ENCODE assay signal across 16 mouse cellular contexts in genomic region chr19:4836096-4836495, GRCm38 (mm10). TPM values are rescaled to one million over a fixed set of nuclear protein-coding genes. Genes with fewer than 3 reads are reported as not detected.
DNase-seq lines count a peak whose midpoint lies in the region; ATAC-seq and TF ChIP-seq lines count a peak whose summit lies in the region.
"Had no signal": no experiment of that assay in that cellular context is flagged by ENCODE, and none has a peak within 500 bp of the region (broad histone marks: within the 10 kb centered on the region; RNA-seq: fewer than 3 reads in every experiment).

No protein-coding gene starts in this region.

- peak; percentile 71; the same call in 1 of the 2 replicates for TF ChIP-seq EP300 in liver, postnatal 0 days (IDR thresholded peaks at IDR 0.05; ENCODE audit: low read depth)

- no peak for TF ChIP-seq POLR2A in kidney, adult 2 months (IDR thresholded peaks at IDR 0.05; ENCODE audit: low read depth, low read length)

- no peaks in the 10 kb centered on the region for H3K27me3 ChIP-seq in kidney, adult 2 months (replicated peaks; ENCODE audit: control insufficient read depth, insufficient read depth, low read length)
- H3K27me3 ChIP-seq in kidney, embryonic 14.5 days (ENCODE audit: control insufficient read depth, insufficient read depth, low read length), result peaks cover 9% of the 10 kb centered on the region
- peaks cover 11% of the 10 kb centered on the region for H3K27me3 ChIP-seq in liver, postnatal 0 days (ENCODE audit: insufficient read depth, low read length)

- H3K4me3 ChIP-seq in kidney, adult 2 months (ENCODE audit: insufficient read depth, low read depth, low read length), result no peak overlapping the region
- H3K4me3 ChIP-seq in kidney, embryonic 14.5 days (ENCODE audit: low read length), result no peak overlapping the region
- no peak overlapping the region for H3K4me3 ChIP-seq in brown adipose tissue, adult 24 weeks (ENCODE audit: insufficient read depth, low read depth, low read length)
- H3K4me3 ChIP-seq in liver, postnatal 0 days (ENCODE audit: low read depth, low read length), result no peak overlapping the region
- H3K4me3 ChIP-seq: embryonic facial prominence, embryonic 13.5 days; heart, embryonic 12.5 days; limb, embryonic 13.5 days; midbrain, embryonic 10.5 days had no signal

- H3K4me1 ChIP-seq in kidney, adult 2 months (ENCODE audit: control insufficient read depth, insufficient read depth, low read length), result peaks cover 15% of the 10 kb centered on the region; the same call in 1 of the 2 replicates
- H3K4me1 ChIP-seq in kidney, embryonic 14.5 days (ENCODE audit: control insufficient read depth, insufficient read depth, low read length), result 0 out of 2 replicates have a peak, but pooled peaks cover 7% of the 10 kb centered on the region
- H3K4me1 ChIP-seq in brown adipose tissue, adult 24 weeks (ENCODE audit: control insufficient read depth, insufficient read depth, insufficient read length, low read length), result peaks cover 8% of the 10 kb centered on the region; the same call in 1 of the 2 replicates
- H3K4me1 ChIP-seq in liver, postnatal 0 days (ENCODE audit: insufficient read depth), result peaks cover 28% of the 10 kb centered on the region

- DNase-seq in adrenal gland, adult (ENCODE audit: inconsistent age in 2 of 2, low spot score in 1 of 2), result peak; percentile 47 to 81
- no peak for DNase-seq in adrenal gland, adult 8-10 months
- DNase-seq in kidney, adult 2 months, result peak; percentile 77
- no peak for DNase-seq in liver, postnatal 0 days
- DNase-seq in ovary, postnatal 14 days (ENCODE audit: low spot score), result no peak
- no peak for DNase-seq in cerebellum, adult 18-20 months
- DNase-seq: lung, postnatal 10 days; thymus, adult 18-20 months had no signal

- H3K36me3 ChIP-seq in kidney, adult 2 months (ENCODE audit: control insufficient read depth, insufficient read depth, low read length), result no peaks in the 10 kb centered on the region
- H3K36me3 ChIP-seq in kidney, embryonic 14.5 days (ENCODE audit: control insufficient read depth, insufficient read depth, low read length), result no peaks in the 10 kb centered on the region
- peaks cover 8% of the 10 kb centered on the region; the same call in 1 of the 2 replicates for H3K36me3 ChIP-seq in liver, postnatal 0 days (replicated peaks; ENCODE audit: insufficient read depth, low read length)

- WGBS in kidney, adult 2 months, result 37% methylated on average over 2 of the region's 2 CpGs
- WGBS in kidney, embryonic 14.5 days, result 74% methylated on average over 2 of the region's 2 CpGs
- WGBS in liver, postnatal 0 days (ENCODE audit: insufficient replicate concordance), result 56% methylated on average over 2 of the region's 2 CpGs

- no peak for ATAC-seq in kidney, embryonic 14.5 days (ENCODE audit: low FRiP score, low TSS enrichment)
- peak; percentile 40 for ATAC-seq in liver, postnatal 0 days

- H3K27ac ChIP-seq in kidney, adult 2 months (ENCODE audit: insufficient read depth, low read depth, low read length), result peak overlapping the region; percentile 56
- H3K27ac ChIP-seq in kidney, embryonic 14.5 days (ENCODE audit: low read depth, low read length), result no peak overlapping the region
- H3K27ac ChIP-seq in brown adipose tissue, adult 24 weeks (replicated peaks; ENCODE audit: low read depth, low read length), result peak overlapping the region; percentile 83
- peak overlapping the region; percentile 89 for H3K27ac ChIP-seq in liver, postnatal 0 days (ENCODE audit: low read depth)
- H3K27ac ChIP-seq: embryonic facial prominence, embryonic 13.5 days; limb, embryonic 13.5 days; midbrain, embryonic 10.5 days had no signal

- TF ChIP-seq CTCF in kidney, adult 2 months (conservative IDR thresholded peaks at IDR 0.05; ENCODE audit: insufficient read depth, insufficient read length, low read depth, low read length), result no peak
- TF ChIP-seq CTCF in liver, postnatal 0 days (IDR thresholded peaks at IDR 0.05; ENCODE audit: low read depth), result no peak

- no peaks in the 10 kb centered on the region for H3K9me3 ChIP-seq in kidney, embryonic 14.5 days (ENCODE audit: control insufficient read depth, low read length)
- H3K9me3 ChIP-seq in liver, postnatal 0 days (ENCODE audit: low read length), result no peaks in the 10 kb centered on the region
- H3K9me3 ChIP-seq: embryonic facial prominence, embryonic 13.5 days; heart, embryonic 12.5 days; limb, embryonic 13.5 days; midbrain, embryonic 10.5 days had no signal

- H3K4me2 ChIP-seq in kidney, embryonic 14.5 days (replicated peaks; ENCODE audit: low read depth, low read length), result no peak overlapping the region
- peak overlapping the region; percentile 40 for H3K4me2 ChIP-seq in liver, postnatal 0 days (ENCODE audit: low read depth, low read length)
- H3K4me2 ChIP-seq: embryonic facial prominence, embryonic 13.5 days; heart, embryonic 12.5 days; limb, embryonic 13.5 days had no signal

- no peak overlapping the region for H3K9ac ChIP-seq in kidney, embryonic 14.5 days (ENCODE audit: low read depth, low read length)
- peak overlapping the region; percentile 33 for H3K9ac ChIP-seq in liver, postnatal 0 days (replicated peaks)
- H3K9ac ChIP-seq: embryonic facial prominence, embryonic 13.5 days; heart, embryonic 12.5 days; limb, embryonic 13.5 days had no signal

RNA-seq across cellular contexts. Expression of gene Ccs, which starts 3.0 kb away (rescaled TPM):
- total RNA-seq in adrenal gland, adult 8-10 months (2022), result 100 to 1,000 TPM; 101 to 198 (median 175) TPM
- polyA plus RNA-seq in kidney, adult 2 months (2012; rRNA removed), result 144 and 192 TPM in 2 replicates
- polyA plus RNA-seq in kidney, embryonic 14.5 days (2014; fragmentation: Nextera tagmentation; extraction: Ambion mirVana), result 53.5 and 57.4 TPM in 2 replicates
- 64.9 and 78.0 TPM in 2 replicates for polyA plus RNA-seq in brown adipose tissue, adult 24 weeks (2012; ENCODE audit: insufficient read depth, insufficient read length, missing spikeins)
- polyA plus RNA-seq in liver, postnatal 0 days (2015; fragmentation: Nextera tagmentation; extraction: Ambion mirVana), result 144 and 154 TPM in 2 replicates

RNA-seq across cellular contexts. Expression of gene Ccdc87, which starts 3.1 kb away (rescaled TPM):
- total RNA-seq in adrenal gland, adult 8-10 months (2022), result under 1 TPM; 0.15 to 0.59 (median 0.29) TPM
- 0.08 and 0.15 TPM in 2 replicates for polyA plus RNA-seq in kidney, adult 2 months (2012; rRNA removed)
- polyA plus RNA-seq in kidney, embryonic 14.5 days (2014; fragmentation: Nextera tagmentation; extraction: Ambion mirVana), result not detected in 2 replicates
- not detected in 2 replicates for polyA plus RNA-seq in brown adipose tissue, adult 24 weeks (2012; ENCODE audit: insufficient read depth, insufficient read length, missing spikeins)
- not detected in 2 replicates for polyA plus RNA-seq in liver, postnatal 0 days (2015; fragmentation: Nextera tagmentation; extraction: Ambion mirVana)
- total RNA-seq: common myeloid progenitor, adult 5-6 weeks; hematopoietic stem cell, adult 5-6 weeks had no signal
- polyA plus RNA-seq: heart, embryonic 12.5 days; limb, embryonic 13.5 days had no signal

RNA-seq across cellular contexts. Expression of gene Ctsf, which starts 18.8 kb away (rescaled TPM):
- total RNA-seq in adrenal gland, adult 8-10 months (2022), result 100 to 1,000 TPM; 412 to 672 (median 540) TPM
- polyA plus RNA-seq in kidney, adult 2 months (2012; rRNA removed), result 150 and 249 TPM in 2 replicates
- polyA plus RNA-seq in kidney, embryonic 14.5 days (2014; fragmentation: Nextera tagmentation; extraction: Ambion mirVana), result 36.2 and 43.6 TPM in 2 replicates
- polyA plus RNA-seq in brown adipose tissue, adult 24 weeks (2012; ENCODE audit: insufficient read depth, insufficient read length, missing spikeins), result 27.9 and 36.5 TPM in 2 replicates
- 49.4 and 54.4 TPM in 2 replicates for polyA plus RNA-seq in liver, postnatal 0 days (2015; fragmentation: Nextera tagmentation; extraction: Ambion mirVana)

RNA-seq across cellular contexts. Expression of gene Rbm14, which starts 24.7 kb away (rescaled TPM):
- total RNA-seq in adrenal gland, adult 8-10 months (2022), result 10 to 100 TPM; 43.7 to 64.6 (median 53.9) TPM
- 28.7 and 36.8 TPM in 2 replicates for polyA plus RNA-seq in kidney, adult 2 months (2012; rRNA removed)
- polyA plus RNA-seq in kidney, embryonic 14.5 days (2014; fragmentation: Nextera tagmentation; extraction: Ambion mirVana), result 71.4 and 102 TPM in 2 replicates
- 6.9 and 15.0 TPM in 2 replicates for polyA plus RNA-seq in brown adipose tissue, adult 24 weeks (2012; ENCODE audit: insufficient read depth, insufficient read length, missing spikeins)
- polyA plus RNA-seq in liver, postnatal 0 days (2015; fragmentation: Nextera tagmentation; extraction: Ambion mirVana), result 14.6 and 16.4 TPM in 2 replicates

RNA-seq across cellular contexts. Expression of gene Gm21992, which starts 24.7 kb away (rescaled TPM):
- total RNA-seq in adrenal gland, adult 8-10 months (2022), result 10 to 100 TPM; 20.7 to 31.8 (median 24.4) TPM
- polyA plus RNA-seq in kidney, adult 2 months (2012; rRNA removed), result 22.3 and 32.0 TPM in 2 replicates
- polyA plus RNA-seq in kidney, embryonic 14.5 days (2014; fragmentation: Nextera tagmentation; extraction: Ambion mirVana), result 30.6 and 41.2 TPM in 2 replicates
- polyA plus RNA-seq in brown adipose tissue, adult 24 weeks (2012; ENCODE audit: insufficient read depth, insufficient read length, missing spikeins), result 12.6 and 14.8 TPM in 2 replicates
- polyA plus RNA-seq in liver, postnatal 0 days (2015; fragmentation: Nextera tagmentation; extraction: Ambion mirVana), result 8.2 and 13.1 TPM in 2 replicates

Comparison
In these comparisons a context has a peak if more than half of its experiments do, and no peak if none do; other contexts are left out.
1. DNase-seq: peak in adrenal gland, adult (2 of 2) and kidney, adult 2 months (single experiment); none in adrenal gland, adult 8-10 months (single experiment), liver, postnatal 0 days (single experiment), ovary, postnatal 14 days (single experiment) and cerebellum, adult 18-20 months (0 of 2).